In genomic region chr5:50146926-50147325, GRCm38 (mm10) we compare ENCODE assay signal across 8 mouse cellular contexts.
DNase-seq lines count a peak whose midpoint lies in the region; ATAC-seq lines count a peak whose summit lies in the region.
"Had no signal": no experiment of that assay in that cellular context is flagged by ENCODE, and none has a peak within 500 bp of the region (broad histone marks: within the 10 kb centered on the region; RNA-seq: fewer than 3 reads in every experiment).

No protein-coding gene starts in this region.

- no peak for ATAC-seq in midbrain, embryonic 15.5 days (replicated peaks)
- ATAC-seq: Patski had no signal

- intact Hi-C loops in gastrocnemius, postnatal 14 days (cut with DNase I; ENCODE audit: low total_unique reads): no loop called here

- peak; percentile 4 for DNase-seq in right cerebral cortex, postnatal 14 days
- DNase-seq in right cerebral cortex, postnatal 25 days: no peak
- DNase-seq in gastrocnemius, postnatal 14 days: peak; percentile 46
- DNase-seq in kidney, postnatal 14 days: peak; percentile 40
- peak; percentile 4 for DNase-seq in skeletal muscle tissue, adult 2 months (ENCODE audit: low read depth, low spot score)
- no peak for DNase-seq in embryo, embryonic 10 days (ENCODE audit: low spot score)

- H3K27me3 ChIP-seq in midbrain, embryonic 15.5 days (replicated peaks): no peaks in the 10 kb centered on the region

- H3K9ac ChIP-seq in midbrain, embryonic 15.5 days: no peak overlapping the region

- no peaks in the 10 kb centered on the region for H3K4me1 ChIP-seq in midbrain, embryonic 15.5 days

- H3K27ac ChIP-seq in midbrain, embryonic 15.5 days: no peak overlapping the region

- H3K4me3 ChIP-seq in midbrain, embryonic 15.5 days: no peak overlapping the region

- no peaks in the 10 kb centered on the region for H3K9me3 ChIP-seq in midbrain, embryonic 15.5 days

- 63% methylated on average over 3 of the region's 3 CpGs for WGBS in midbrain, embryonic 15.5 days

- no peaks in the 10 kb centered on the region for H3K36me3 ChIP-seq in midbrain, embryonic 15.5 days (replicated peaks)

- no peak overlapping the region for H3K4me2 ChIP-seq in midbrain, embryonic 15.5 days

Comparison
In these comparisons a context has a peak if more than half of its experiments do, and no peak if none do; other contexts are left out.
1. DNase-seq: peak in right cerebral cortex, postnatal 14 days (single experiment), gastrocnemius, postnatal 14 days (single experiment), kidney, postnatal 14 days (single experiment) and skeletal muscle tissue, adult 2 months (single experiment); none in right cerebral cortex, postnatal 25 days (single experiment) and embryo, embryonic 10 days (single experiment).